Mouse (Mus musculus): ENCODE data around the gene Pla2g4b.

The Pla2g4b gene

GRCm38 (mm10) chr2:120032726-120033467 is at the start of gene Pla2g4b:
Gene Pla2g4b (plus strand): TSS chr2:120033417.
- no peak for DNase-seq

- DNase-seq, result no peak
Measured at GRCm38 (mm10) chr2:119985871-119986270, 47.3 kb upstream of the Pla2g4b start.

GRCm38 (mm10) chr2:119986369-119986768 is 46.8 kb upstream of the Pla2g4b start:
- DNase-seq, result no peak

- DNase-seq, result no peak
Measured at GRCm38 (mm10) chr2:119987441-119987840, 45.8 kb upstream of the Pla2g4b start.

- DNase-seq, result no peak
Measured at GRCm38 (mm10) chr2:119988952-119989351, 44.3 kb upstream of the Pla2g4b start.

GRCm38 (mm10) chr2:119990881-119991280 is 42.3 kb upstream of the Pla2g4b start:
- DNase-seq, result no peak

GRCm38 (mm10) chr2:119992349-119992748 is 40.9 kb upstream of the Pla2g4b start:
- no peak for DNase-seq

- no peak for DNase-seq
Measured at GRCm38 (mm10) chr2:119993515-119993914, 39.7 kb upstream of the Pla2g4b start.

- no peak for DNase-seq
Measured at GRCm38 (mm10) chr2:119994839-119995238, 38.4 kb upstream of the Pla2g4b start.

GRCm38 (mm10) chr2:119995391-119996281 is 37.6 kb upstream of the Pla2g4b start:
- no peak for DNase-seq

- no peak for DNase-seq
Measured at GRCm38 (mm10) chr2:119997354-119997753, 35.9 kb upstream of the Pla2g4b start.

GRCm38 (mm10) chr2:119999731-120000130 is 33.5 kb upstream of the Pla2g4b start:
- DNase-seq, result no peak

GRCm38 (mm10) chr2:120000882-120001584 is 32.2 kb upstream of the Pla2g4b start:
- no peak for DNase-seq

GRCm38 (mm10) chr2:120001956-120002355 is 31.3 kb upstream of the Pla2g4b start:
- DNase-seq, result no peak

GRCm38 (mm10) chr2:120003970-120004369 is 29.2 kb upstream of the Pla2g4b start:
- DNase-seq, result no peak

- DNase-seq, result no peak
Measured at GRCm38 (mm10) chr2:120006696-120007095, 26.5 kb upstream of the Pla2g4b start.

GRCm38 (mm10) chr2:120007680-120008210 is 25.5 kb upstream of the Pla2g4b start:
- no peak for DNase-seq

GRCm38 (mm10) chr2:120008672-120009071 is 24.5 kb upstream of the Pla2g4b start:
- DNase-seq, result no peak

GRCm38 (mm10) chr2:120011462-120012200 is 21.6 kb upstream of the Pla2g4b start:
- DNase-seq, result peak; percentile 69

- no peak for DNase-seq
Measured at GRCm38 (mm10) chr2:120012924-120013323, 20.3 kb upstream of the Pla2g4b start.

- DNase-seq, result no peak
Measured at GRCm38 (mm10) chr2:120013831-120014486, 19.3 kb upstream of the Pla2g4b start.

GRCm38 (mm10) chr2:120015882-120016281 is 17.3 kb upstream of the Pla2g4b start:
- no peak for DNase-seq

Measured in right cerebral cortex, postnatal 14 days (tissue).